Mouse (Mus musculus): ENCODE results near the gene Usp28. TPM values are rescaled to one million over a fixed set of nuclear protein-coding genes. Genes with fewer than 3 reads are reported as not detected.

Gene Usp28
- polyA plus RNA-seq, 1 experiment = 6.0 TPM

DNA sequence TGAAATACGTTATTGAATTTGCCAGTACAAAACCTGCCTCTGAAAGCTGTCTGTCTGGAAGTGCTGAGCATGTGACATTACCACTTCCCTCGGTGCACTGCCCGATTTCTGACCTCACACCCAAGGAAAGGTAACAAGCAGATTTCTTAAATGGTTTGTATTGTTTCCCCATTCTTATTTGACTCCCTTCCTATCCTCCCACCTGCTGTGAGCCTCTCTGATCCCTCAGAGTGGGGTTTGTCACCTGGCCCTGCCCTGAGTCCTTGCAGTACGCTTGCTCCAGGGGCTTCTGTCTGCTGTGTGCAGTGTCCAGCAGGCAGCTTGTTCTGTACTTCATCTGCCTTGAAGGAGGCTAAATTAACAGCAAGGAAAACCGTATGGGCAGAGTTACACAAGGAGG, 38.8 kb downstream of the Usp28 start:
- no peak for DNase-seq (ENCODE audit: low read depth)

- DNase-seq (ENCODE audit: low read depth) = no peak
Observed at GRCm38 (mm10) chr9:49024529-49024928, 39.4 kb downstream of the Usp28 start.

DNA sequence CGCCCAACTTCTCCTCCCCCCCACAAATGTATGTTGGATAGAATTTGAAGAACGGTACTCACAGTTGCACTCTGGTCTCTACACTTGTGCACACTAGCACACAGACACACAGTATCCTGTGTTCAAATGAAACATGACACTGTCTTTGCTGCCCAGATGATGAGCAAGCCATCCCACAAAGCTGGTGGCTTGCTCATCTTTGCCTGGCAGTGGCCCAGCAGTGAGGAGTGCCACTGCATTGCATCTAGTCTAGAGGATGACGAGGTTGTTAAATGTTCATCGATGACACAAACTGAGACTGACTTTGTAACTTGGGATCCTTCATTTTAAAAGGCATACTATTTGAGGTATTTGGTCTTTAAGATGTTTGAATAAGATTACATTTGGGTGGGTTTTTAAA, 49.6 kb downstream of the Usp28 start:
- no peak for DNase-seq (ENCODE audit: low read depth)

GRCm38 (mm10) chr9:49050901-49051300, 65.7 kb downstream of the Usp28 start:
- no peak for DNase-seq (ENCODE audit: low read depth)

- DNase-seq (ENCODE audit: low read depth) = no peak
Observed at GRCm38 (mm10) chr9:49051349-49051748, 66.2 kb downstream of the Usp28 start.

DNA sequence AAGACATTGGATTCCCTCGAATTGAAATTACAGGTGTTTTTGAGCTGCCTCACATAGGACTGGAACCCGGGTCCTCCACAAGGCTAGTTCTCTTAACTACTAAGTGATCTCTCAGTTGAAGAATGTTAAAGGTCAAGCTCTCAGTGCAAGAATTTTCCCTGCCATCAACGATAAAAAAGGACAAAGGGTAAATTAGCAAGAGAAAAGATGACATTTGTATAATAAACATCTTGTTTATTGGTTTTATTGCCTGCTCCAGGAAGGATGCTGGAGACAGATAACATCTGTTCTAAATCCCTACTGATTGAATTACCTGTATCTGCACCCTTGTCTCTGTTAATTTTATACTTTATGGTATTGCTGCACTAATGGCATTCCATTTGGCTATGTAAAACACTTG, 68.9 kb downstream of the Usp28 start:
- DNase-seq (ENCODE audit: low read depth) = no peak

DNA sequence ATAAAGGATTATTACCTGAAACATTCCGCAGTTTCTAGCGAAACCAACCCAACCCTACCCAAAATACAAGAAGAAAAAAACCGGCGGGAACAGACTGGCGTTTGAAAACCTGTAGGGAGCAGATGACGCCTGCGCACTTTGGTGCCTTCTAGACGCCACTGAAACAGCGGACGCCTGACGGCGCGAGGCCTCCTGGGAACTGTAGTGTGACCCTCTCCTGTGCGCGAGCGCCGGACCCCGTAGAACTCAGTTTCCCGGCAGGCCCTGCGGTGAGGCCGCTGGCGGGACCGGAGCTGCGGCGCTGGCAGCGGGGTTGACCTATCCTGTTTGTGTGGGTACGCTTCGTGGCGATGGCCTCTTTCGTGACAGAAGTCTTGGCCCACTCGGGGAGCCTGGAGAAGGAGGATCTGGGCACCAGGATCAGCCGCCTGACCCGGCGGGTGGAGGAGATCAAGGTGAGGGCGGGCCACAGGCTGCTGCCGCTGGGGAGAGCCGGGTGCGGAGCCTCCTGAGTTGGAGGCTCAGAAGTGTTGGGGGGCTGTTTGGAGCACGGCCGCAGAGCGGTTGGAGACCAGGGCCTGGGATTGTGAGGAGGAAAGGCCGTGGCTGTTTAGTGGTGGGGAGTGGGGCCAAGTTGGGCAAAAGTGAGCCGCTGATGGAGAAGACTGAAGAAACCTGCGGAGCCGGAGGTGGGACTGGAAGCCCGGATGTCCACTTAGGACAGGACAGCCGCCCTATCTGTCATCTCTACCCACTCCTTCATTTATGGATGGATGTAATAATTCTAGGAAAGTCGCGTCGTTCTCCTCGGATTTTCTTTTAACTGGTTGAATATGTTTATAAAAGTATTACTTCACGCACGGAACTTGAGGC, 70.4 kb downstream of the Usp28 start, which contains the start of gene Zw10:
TSS of gene Zw10 (plus strand) at position 281 of the 873 bp plus-strand sequence.
- peak; percentile 49 for DNase-seq (ENCODE audit: low read depth)

GRCm38 (mm10) chr9:49076847-49077246, 91.7 kb downstream of the Usp28 start:
- no peak for DNase-seq (ENCODE audit: low read depth)

DNA sequence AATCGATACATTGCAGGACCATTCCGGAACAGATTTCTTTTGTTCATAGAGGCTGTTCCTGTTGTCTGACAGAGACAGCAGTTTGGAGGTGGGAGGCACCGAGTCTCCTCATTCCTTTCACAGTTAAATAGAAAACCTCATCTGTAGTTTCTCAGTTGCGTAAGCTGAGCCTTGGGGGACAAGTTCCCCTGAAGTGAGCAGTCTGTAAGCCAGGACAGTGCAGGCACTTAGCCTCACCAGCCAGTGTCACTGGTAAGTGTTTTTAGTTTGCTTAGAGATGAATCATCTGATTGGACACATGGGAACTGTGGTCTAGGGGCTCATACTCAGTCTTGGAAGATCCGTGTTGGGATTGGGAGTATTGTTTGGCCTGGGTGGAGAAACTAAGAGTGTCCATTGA, 95.9 kb downstream of the Usp28 start, which contains the start of gene Tmprss5:
TSS of gene Tmprss5 (plus strand) at position 154 of the 400 bp plus-strand sequence.
- no peak for DNase-seq (ENCODE audit: low read depth)

DNA sequence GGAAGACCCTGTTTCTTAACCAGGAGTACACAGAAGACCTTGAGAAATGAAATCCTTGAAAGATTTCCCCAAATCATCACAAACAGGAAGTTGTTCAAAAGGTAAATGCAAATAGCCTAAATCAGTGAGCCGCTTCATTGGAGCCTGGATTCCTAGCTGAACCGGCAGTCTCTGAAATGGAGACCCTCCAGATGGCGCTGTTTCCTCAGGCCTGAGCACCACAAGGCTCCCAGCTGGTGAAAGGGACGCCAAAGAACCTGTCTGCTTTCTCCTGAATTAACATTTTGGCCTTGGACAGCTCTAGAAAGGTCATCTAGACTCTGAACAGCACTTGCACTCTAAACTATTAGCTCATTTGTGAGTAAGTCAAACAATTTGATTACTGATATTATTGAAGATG, 96.4 kb downstream of the Usp28 start:
- no peak for DNase-seq (ENCODE audit: low read depth)

GRCm38 (mm10) chr9:49087317-49087716, 102.1 kb downstream of the Usp28 start:
- no peak for DNase-seq (ENCODE audit: low read depth)

Other genes starting within 250 kb of the Usp28 start
- 22.4 and 26.2 TPM in 2 replicates for gene Zbtb16, start 149.2 kb upstream of the Usp28 start, polyA plus RNA-seq (2012; rRNA removed)
- not detected in 2 replicates for gene Htr3a, start 74.3 kb upstream of the Usp28 start, polyA plus RNA-seq (2012; rRNA removed)
- not detected in 2 replicates for gene Htr3b, start 20.4 kb upstream of the Usp28 start, polyA plus RNA-seq (2012; rRNA removed)
- 9.4 and 11.1 TPM in 2 replicates for gene Zw10, start 70.2 kb downstream of the Usp28 start, polyA plus RNA-seq (2012; rRNA removed)
- gene Tmprss5, start 95.9 kb downstream of the Usp28 start, polyA plus RNA-seq (2012; rRNA removed) = 0.63 and 1.0 TPM in 2 replicates